Mouse (Mus musculus) embryonic facial prominence, embryonic 11.5 days (tissue): Measurements from ENCODE around the gene Brf1. TPM values are rescaled to one million over a fixed set of nuclear protein-coding genes. Genes with fewer than 3 reads are reported as not detected.

Experiments
- ATAC-seq: fragments of 200-750 bp; cut with Nextera tagmentation; replicated peaks from 2 replicates; pipeline ENCODE4 v1.8.0; 2017; ENCODE audit warnings: low read depth; ENCODE audit not compliant: insufficient number of reproducible peaks, low FRiP score, low TSS enrichment
- DNase-seq: peaks from one replicate; pipeline ENCODE4 v3.0.0-alpha.2; 2015; ENCODE audit warnings: low spot score
- H3K27ac ChIP-seq: fragments of 300-500 bp; sonication (generic); replicated peaks from 2 replicates; pipeline ENCODE4 v1.5.1; 2014; ENCODE audit warnings: mild to moderate bottlenecking, low read depth, low read length, control low read depth
- H3K27me3 ChIP-seq: fragments of 300-500 bp; sonication (generic); 2 replicates; pipeline ENCODE4 v1.6.1; 2014; ENCODE audit warnings: mild to moderate bottlenecking, low read length, moderate library complexity, mixed read lengths; ENCODE audit not compliant: control insufficient read depth, insufficient read depth
- H3K36me3 ChIP-seq: fragments of 300-500 bp; sonication (generic); replicated peaks from 2 replicates; pipeline ENCODE4 v1.6.1; 2014; ENCODE audit warnings: low read depth, mild to moderate bottlenecking, low read length, moderate library complexity, mixed read lengths; ENCODE audit not compliant: control insufficient read depth, insufficient read depth
- H3K4me1 ChIP-seq: fragments of 300-500 bp; sonication (generic); 2 replicates; pipeline ENCODE4 v1.6.1; 2014; ENCODE audit warnings: low read length, mixed read lengths; ENCODE audit not compliant: control insufficient read depth, insufficient read depth
- H3K4me2 ChIP-seq: fragments of 300-500 bp; sonication (generic); 2 replicates; pipeline ENCODE4 v1.6.1; 2014; ENCODE audit warnings: low read depth, mild to moderate bottlenecking, control low read depth, low read length, moderate library complexity
- H3K4me3 ChIP-seq: fragments of 300-500 bp; sonication (generic); 2 replicates; pipeline ENCODE4 v1.5.1; 2014; ENCODE audit warnings: low read depth, low read length, control low read depth
- H3K9ac ChIP-seq: fragments of 300-500 bp; sonication (generic); replicated peaks from 2 replicates; pipeline ENCODE4 v1.6.1; 2014; ENCODE audit warnings: mild to moderate bottlenecking, control low read depth, low read length
- H3K9me3 ChIP-seq: fragments of 300-500 bp; sonication (generic); replicated peaks from 2 replicates; pipeline ENCODE4 v1.6.1; 2016; ENCODE audit warnings: mild to moderate bottlenecking, low read length, inconsistent platforms, mixed read lengths; ENCODE audit not compliant: control insufficient read depth
- WGBS: fragments of 180-500 bp; shearing (Covaris S2); extraction: QIAGEN DNeasy Blood & Tissue Kit; methylation state at CpG from one replicate; pipeline ENCODE4 v1.1.7; 2014; 5-methylcytosine and 5-hydroxymethylcytosine counted together
- polyA plus RNA-seq: library from polyadenylated mRNA; unstranded; fragments of >200 nt; fragmentation: Nextera tagmentation; extraction: Ambion mirVana; gene quantifications from 2 replicates; pipeline ENCODE4 v1.2.1, GENCODE M21; 2014

Gene Brf1
- polyA plus RNA-seq, 1 experiment from 2014 or later, result 50.8 TPM

DNA sequence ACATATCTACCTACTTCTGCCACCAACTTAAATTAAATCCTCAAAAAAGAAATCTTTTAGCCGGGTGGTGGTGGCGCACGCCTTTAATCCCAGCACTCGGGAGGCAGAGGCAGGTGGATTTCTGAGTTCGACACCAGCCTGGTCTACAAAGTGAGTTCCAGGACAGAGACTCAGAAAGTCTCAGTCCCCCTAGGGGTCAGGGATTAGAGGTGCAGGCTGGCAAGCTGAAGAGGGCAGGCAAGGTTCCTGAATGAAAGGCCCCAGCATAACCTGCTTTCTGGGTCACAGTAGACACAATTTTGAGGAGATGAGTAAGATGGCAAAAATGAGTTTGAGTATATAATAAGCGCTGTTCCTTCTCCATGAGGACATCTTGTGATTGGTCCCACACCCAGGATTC lies 15.2 kb downstream of the Brf1 start:
- DNase-seq (no peak), ATAC-seq (no peak)
- Histone ChIP-seq H3K4me1 (no peaks in the 10 kb centered on the region), H3K4me3 (no peak overlapping the region), H3K27me3 (no peaks in the 10 kb centered on the region), H3K9me3 (no peaks in the 10 kb centered on the region), H3K36me3 (peaks cover 7% of the 10 kb centered on the region), H3K27ac (no peak overlapping the region), H3K9ac (no peak overlapping the region), H3K4me2 (no peak overlapping the region)
- WGBS, result 90% methylated on average over 6 of the region's 6 CpGs

GRCm38 (mm10) chr12:112982031-112982430 lies 18.5 kb downstream of the Brf1 start:
- DNase-seq, result no peak
- Histone ChIP-seq H3K36me3 (peaks cover 12% of the 10 kb centered on the region), H3K9me3 (no peaks in the 10 kb centered on the region), H3K9ac (no peak overlapping the region), H3K27ac (no peak overlapping the region), H3K4me2 (no peak overlapping the region), H3K4me1 (no peaks in the 10 kb centered on the region), H3K27me3 (no peaks in the 10 kb centered on the region), H3K4me3 (no peak overlapping the region)
- WGBS, result 88% methylated on average over 2 of the region's 2 CpGs
- no peak for ATAC-seq

GRCm38 (mm10) chr12:112977156-112977555 lies 23.3 kb downstream of the Brf1 start:
- no peak for ATAC-seq
- Histone ChIP-seq H3K27ac (peak overlapping the region; percentile 53), H3K4me2 (peak overlapping the region; percentile 93), H3K4me3 (peak overlapping the region; percentile 65), H3K4me1 (no peaks in the 10 kb centered on the region), H3K27me3 (no peaks in the 10 kb centered on the region), H3K36me3 (peaks cover 10% of the 10 kb centered on the region), H3K9me3 (no peaks in the 10 kb centered on the region), H3K9ac (peak overlapping the region; percentile 89)
- DNase-seq, result no peak
- WGBS, result 44% methylated on average over 12 of the region's 12 CpGs

DNA sequence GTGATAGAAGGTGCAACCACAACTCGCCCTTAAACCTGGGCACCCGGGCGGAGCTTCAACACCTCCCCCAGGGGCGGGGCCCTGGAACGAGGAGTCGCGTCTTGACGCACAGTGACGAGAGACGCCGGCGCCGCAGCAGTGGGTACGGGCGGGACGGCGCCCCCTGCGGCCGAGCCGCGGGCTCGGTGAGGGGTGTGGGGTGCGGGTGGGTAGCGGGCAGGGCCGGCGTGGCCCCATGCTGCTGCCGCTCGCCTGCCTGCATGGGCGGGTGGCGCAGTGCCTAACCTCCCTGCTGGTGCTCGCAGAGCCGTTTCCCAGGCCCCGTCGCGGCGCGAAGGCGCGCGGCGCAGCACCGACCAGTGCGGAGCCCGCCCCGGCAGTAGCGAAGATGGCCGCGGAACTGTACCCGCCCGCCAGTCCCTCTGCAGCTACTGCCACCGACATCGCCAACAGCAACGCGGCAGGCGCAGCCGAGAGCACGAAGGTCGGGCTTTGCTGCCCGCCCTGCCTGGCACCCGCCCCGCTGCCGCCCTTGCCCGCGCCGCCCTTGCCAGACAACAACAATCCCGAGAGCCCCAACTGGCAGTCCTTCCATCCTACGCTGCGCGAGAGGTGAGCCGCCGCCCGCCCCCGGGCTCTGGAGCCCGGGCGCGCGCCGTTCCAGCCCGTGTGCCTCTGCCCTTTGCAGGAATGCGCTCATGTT lies 24.0 kb downstream of the Brf1 start, which contains the start of gene Btbd6:
Gene Btbd6 (plus strand): TSS at position 112 of the 703 bp plus-strand sequence.
- peak; percentile 92 for DNase-seq

DNA sequence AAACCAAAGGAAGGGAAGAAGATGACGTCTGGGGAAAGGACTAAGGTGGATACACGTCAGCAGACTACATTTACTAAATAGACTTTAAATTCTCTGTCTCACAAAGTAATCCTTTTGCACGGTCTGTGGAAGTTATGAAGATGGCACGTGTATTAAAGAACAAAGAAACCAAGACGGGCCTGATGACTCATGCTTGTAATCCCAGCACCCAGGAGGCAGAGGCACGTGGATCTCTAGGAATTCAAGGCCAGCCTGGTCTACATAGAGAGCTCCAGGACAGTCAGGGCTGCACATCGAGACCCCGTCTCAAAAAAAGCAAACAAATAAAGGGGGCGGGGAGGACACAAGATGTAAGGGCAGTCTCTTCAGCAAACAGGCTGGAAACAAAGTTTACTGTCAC lies 25.8 kb downstream of the Brf1 start:
- Histone ChIP-seq H3K27me3 (no peaks in the 10 kb centered on the region), H3K36me3 (peaks cover 10% of the 10 kb centered on the region), H3K4me3 (no peak overlapping the region), H3K4me1 (no peaks in the 10 kb centered on the region), H3K27ac (no peak overlapping the region), H3K9me3 (no peaks in the 10 kb centered on the region), H3K4me2 (no peak overlapping the region), H3K9ac (no peak overlapping the region)
- 86% methylated on average over 9 of the region's 9 CpGs for WGBS
- ATAC-seq (no peak), DNase-seq (no peak)

More for the DNA sequence above, 24.0 kb downstream of the Brf1 start, which contains the start of gene Btbd6:
- Histone ChIP-seq H3K9ac (peak within 1 kb of the TSS; percentile 89), H3K27ac (peak within 1 kb of the TSS; percentile 53), H3K4me3 (peak within 1 kb of the TSS; percentile 65), H3K4me2 (peak within 1 kb of the TSS; percentile 93), H3K36me3 (peaks cover 10% of the 10 kb centered on the region), H3K4me1 (no peaks in the 10 kb centered on the region), H3K9me3 (no peaks in the 10 kb centered on the region), H3K27me3 (no peaks in the 10 kb centered on the region)
- WGBS, result under 1% methylated on average over 80 of the region's 80 CpGs
- ATAC-seq, result peak; percentile 92

DNA sequence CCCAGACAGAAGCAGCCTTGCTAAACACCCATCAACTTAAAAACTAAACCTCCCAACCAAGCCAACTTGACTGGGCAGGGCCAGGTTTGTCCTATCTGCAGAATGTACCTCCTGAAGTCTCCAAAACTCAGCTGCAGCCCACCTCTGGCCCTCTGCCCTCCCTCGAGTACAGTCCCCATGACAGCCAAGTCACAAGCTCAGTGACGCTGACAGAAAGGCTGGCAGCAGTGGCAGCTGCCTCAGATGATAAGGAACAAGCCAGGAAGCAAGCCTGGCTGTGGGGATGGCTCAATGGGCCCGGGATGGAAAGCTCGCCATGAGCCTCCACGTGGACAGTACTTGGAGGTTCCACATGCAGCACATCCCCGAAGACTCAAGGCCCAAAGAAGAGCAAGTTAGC lies 30.9 kb downstream of the Brf1 start:
- Histone ChIP-seq H3K9ac (no peak overlapping the region), H3K9me3 (no peaks in the 10 kb centered on the region), H3K27me3 (no peaks in the 10 kb centered on the region), H3K4me3 (no peak overlapping the region), H3K36me3 (peaks cover 8% of the 10 kb centered on the region), H3K4me1 (no peaks in the 10 kb centered on the region), H3K4me2 (no peak overlapping the region), H3K27ac (no peak overlapping the region)
- ATAC-seq (no peak), DNase-seq (no peak)
- 84% methylated on average over 6 of the region's 6 CpGs for WGBS

DNA sequence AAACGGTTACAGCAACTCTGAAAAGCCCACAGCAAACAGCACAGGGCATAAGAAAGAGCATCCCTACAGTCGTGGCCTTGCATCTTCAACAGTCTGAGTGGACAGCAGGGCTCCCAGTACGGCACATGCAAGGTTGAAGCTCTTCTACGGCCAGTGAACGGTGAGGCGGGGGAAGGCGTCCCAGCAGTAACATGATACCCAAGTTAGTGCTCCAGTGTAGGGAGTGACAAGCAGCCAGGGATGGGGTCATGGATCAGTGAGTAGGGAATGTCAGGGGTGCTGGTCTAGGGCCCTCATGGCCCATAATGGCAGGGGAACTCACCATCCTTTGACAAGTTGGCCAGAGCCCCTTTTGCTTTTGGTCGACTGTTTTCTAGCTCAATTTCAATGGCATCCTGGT lies 31.6 kb downstream of the Brf1 start:
- DNase-seq, result no peak
- Histone ChIP-seq H3K9me3 (no peaks in the 10 kb centered on the region), H3K9ac (no peak overlapping the region), H3K4me3 (no peak overlapping the region), H3K27me3 (no peaks in the 10 kb centered on the region), H3K27ac (no peak overlapping the region), H3K4me1 (no peaks in the 10 kb centered on the region), H3K36me3 (peaks cover 11% of the 10 kb centered on the region), H3K4me2 (no peak overlapping the region)
- ATAC-seq, result no peak
- WGBS, result 60% methylated on average over 8 of the region's 8 CpGs

- no peak overlapping the region for H3K9ac ChIP-seq
- no peaks in the 10 kb centered on the region for H3K9me3 ChIP-seq
- no peaks in the 10 kb centered on the region for H3K27me3 ChIP-seq
- WGBS, result 93% methylated on average over 13 of the region's 13 CpGs
- H3K4me3 ChIP-seq, result no peak overlapping the region
- DNase-seq (no peak), ATAC-seq (no peak)
- H3K27ac ChIP-seq, result no peak overlapping the region
- no peak overlapping the region for H3K4me2 ChIP-seq
- H3K4me1 ChIP-seq, result no peaks in the 10 kb centered on the region
- peaks cover 29% of the 10 kb centered on the region for H3K36me3 ChIP-seq
Observed at GRCm38 (mm10) chr12:112965783-112966182, 34.7 kb downstream of the Brf1 start.
